Mouse (Mus musculus): Measurements from ENCODE around the gene Hpf1.
A peak's percentile ranks its signal among the peaks of the same experiment; 100 is the strongest.

Gene Hpf1

DNA sequence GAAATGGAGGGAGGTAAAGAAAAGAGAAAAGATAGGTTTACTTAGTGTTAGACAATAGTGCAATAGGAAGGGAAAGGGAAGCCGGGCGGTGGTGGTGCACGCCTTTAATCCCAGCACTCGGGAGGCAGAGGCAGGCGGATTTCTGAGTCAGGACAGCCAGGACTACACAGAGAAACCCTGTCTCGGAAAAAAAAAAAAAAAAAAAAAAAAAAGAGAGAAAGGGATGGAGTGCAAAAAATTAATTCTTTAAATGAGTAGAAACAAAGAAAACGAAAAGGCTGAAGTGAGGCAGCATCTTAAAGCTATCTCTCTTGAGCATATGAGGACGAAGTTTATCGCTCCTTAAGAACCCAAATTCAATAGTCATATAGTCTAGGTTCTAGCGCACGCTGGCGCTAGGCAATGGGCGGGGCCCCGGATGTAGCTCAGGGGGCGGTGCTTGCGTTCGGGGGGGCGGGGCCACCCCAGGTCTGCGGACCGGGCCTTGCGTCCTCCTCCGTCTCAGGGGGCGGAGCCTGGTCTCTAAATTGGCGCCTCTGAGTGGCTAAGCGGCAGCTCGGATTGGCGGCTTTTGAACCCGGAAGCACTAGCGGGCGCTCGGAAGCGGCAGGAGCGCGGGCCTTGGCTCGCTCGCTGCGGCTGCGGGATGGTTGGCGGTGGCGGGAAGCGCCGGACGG, at the start of gene Hpf1:
TSS of gene Hpf1 (plus strand) at position 576 of the 677 bp plus-strand sequence.
- peak; percentile 99 for DNase-seq (ENCODE audit: low read depth, low spot score)

DNA sequence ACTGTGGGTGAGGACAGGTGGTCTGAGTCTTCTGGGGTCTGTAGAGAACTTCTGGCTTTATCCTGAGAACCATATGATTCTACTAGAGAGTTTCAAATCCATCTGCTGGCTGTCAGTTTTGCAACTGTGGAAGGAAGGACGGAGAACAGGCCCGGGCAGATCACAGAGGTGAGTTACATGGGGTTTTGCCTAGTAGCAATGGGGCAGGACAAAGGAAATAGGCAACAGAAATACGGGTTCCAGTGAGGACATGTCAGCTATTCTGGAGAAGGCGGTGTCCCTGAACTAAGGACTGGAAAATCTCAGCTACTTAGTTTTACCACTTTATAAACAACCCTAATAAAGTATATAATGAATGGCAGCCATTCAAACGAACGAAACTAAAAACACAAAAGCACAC, 47.8 kb upstream of the Hpf1 start:
- DNase-seq (ENCODE audit: low read depth, low spot score), result no peak

DNA sequence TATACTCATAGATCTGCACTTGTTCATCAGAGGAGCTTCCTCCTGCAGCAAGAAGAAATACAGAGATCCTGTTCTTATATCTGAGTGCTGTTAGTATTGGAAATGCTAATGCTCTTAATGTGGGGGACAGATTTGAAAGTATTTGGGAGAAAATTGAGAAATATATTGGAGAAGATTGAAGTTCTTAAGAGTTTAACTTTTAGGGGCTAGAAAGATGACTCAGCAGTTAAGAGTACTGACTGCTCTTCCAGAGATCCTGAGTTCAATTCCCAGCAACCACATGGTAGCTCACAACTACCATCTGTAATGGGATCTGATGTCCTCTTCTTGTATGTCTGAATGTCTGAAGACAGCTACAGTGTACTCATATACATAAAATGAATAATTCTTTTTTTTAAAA, 32.7 kb upstream of the Hpf1 start:
- no peak for DNase-seq (ENCODE audit: low read depth, low spot score)

DNA sequence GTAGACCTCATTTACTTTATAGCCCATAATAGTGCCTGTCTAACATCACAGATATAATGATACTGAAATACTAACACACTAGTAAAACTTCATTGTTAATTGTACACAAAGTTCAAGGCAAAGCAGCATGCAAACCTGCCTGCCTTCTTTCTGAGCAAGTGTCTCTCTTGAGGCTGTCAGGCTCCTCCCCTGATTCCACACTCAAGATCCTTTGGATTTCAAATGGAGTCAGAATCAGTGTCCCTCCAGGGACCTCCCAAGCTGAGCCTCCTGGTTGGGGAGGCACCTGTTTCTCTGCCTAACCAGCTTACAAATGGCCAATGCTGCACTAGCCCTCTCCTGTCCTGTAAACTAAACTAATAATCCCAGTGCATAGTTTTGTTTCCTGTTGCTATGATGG, 32.1 kb upstream of the Hpf1 start:
- DNase-seq (ENCODE audit: low read depth, low spot score), result no peak

DNA sequence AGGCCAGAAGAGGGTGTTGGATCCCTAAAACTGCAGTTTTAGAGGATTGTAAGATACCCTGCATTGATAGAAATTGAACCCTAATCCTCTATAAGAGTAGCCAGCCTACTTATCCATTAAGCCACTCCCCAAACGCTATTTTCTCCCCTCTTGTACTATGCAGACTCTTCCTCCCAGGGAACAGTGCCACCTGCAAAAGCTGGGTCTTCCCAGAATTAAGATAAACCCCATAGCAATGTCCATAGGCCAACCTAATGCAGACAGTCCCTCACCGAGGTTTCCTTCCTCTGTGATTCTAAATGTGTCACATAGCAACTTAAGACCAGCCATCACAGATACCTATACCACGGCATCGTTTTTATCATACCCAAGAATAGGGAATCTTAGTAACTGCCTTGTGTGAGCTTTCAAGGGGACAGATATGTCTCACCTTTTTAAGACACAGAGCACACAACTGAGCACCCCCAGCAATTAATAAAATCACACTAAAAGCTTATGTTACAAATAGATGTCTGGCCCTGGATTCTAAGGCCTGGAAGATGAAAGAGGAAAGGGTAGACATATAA, 31.2 kb upstream of the Hpf1 start:
- DNase-seq (ENCODE audit: low read depth, low spot score), result no peak

DNA sequence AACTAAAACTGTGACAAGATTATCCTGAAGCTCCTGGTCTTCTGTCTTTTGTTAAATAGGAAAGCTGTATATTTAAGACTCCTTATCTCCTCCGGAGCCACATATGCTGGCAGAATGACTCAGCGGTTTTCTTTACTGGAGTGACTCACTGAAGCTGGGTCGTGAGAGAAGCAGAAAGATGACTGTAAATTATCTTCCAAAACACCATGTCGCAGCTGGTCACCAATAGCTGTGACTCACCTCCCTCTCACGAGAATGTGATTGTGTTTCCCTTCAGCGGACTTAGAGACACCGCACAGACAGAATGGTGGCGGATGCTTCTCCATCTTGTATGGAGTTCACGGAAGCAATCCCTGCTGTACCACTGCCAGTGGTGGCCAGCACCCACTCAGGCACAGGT, 30.6 kb upstream of the Hpf1 start:
- DNase-seq (ENCODE audit: low read depth, low spot score), result peak; percentile 95

DNA sequence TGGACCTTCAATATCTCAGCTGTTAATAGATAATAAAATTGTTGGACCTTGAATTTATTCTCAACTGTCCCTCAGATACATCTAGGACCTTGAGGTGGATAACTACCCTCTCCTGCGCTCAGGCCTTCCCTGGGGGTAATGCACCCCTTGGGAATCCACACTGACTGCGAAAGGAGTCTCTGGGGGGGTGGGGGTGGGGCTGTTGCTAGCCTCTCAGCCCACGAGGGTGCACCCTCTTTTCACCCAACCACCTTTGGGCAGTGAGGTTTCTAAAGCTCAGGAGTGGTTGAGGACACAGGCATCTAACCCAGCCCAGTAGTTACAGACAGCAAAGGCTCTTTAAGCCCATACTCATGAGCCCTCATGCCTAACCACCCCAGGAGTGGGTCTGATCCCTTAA, 29.5 kb upstream of the Hpf1 start:
- no peak for DNase-seq (ENCODE audit: low read depth, low spot score)

DNA sequence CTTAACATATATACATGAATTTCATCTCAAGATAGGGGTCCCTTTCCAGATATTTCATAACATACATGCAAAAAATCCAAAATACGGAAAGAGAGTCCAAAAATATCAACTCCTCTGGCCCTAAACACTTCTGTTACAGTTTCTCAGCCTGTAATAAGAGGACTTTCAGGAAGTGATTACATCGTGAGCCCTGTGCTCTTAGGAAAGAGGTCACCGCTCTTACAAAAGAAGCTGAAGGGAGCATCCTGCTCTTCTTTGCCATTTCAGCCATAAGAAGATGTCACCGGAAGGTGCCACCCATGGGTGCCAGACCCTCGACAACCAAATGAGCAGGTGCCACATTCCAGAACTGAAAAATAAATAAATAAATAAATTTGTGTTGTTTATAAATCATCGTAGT, 28.4 kb upstream of the Hpf1 start:
- no peak for DNase-seq (ENCODE audit: low read depth, low spot score)

DNA sequence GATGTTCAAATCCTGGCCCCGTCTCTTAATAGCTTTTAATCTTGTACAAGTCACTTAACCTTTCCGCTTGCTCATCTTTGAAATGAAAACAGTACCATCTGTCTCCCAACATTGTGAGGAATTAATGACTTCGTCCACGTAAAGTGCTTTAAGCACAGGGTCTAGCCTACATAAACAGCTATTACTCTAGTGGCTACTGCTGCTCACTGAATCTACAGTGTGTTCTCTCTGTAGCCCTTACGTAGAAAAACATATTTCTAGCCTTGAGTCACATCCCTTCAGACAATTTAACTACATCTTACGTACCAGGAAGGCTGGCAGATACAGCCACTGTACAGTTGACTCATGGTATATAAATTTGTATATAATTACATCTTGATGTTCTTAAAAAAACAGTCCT, 25.3 kb upstream of the Hpf1 start:
- no peak for DNase-seq (ENCODE audit: low read depth, low spot score)

DNA sequence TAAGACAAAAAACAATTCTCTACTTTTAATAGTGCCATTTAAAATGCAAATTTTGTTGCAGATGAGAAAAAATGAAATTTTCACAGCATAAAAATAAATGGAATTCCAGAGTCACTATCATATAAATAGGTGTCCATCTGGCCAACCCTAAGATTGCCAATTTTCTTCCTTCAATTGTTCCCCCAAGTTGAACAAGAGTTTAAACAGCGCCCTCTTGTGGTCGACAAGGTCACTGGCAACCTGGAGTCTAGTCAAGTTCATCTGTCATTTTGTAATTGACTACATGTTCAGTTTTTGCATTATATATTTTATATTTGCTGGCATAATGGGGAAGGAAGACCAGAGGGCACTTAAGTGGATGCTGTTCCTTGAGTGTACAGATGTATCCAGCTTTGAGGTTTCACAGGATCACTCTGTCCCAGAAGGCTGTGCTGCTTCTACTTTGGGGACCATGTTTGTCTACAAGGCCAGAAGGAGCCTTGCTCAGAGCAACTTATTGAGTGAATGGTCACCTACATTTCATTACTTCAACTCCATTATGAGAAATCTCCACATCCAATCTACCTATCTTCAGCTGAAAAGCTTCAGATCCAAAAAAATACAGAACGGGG, 24.6 kb upstream of the Hpf1 start:
- peak; percentile 70 for DNase-seq (ENCODE audit: low read depth, low spot score)

DNA sequence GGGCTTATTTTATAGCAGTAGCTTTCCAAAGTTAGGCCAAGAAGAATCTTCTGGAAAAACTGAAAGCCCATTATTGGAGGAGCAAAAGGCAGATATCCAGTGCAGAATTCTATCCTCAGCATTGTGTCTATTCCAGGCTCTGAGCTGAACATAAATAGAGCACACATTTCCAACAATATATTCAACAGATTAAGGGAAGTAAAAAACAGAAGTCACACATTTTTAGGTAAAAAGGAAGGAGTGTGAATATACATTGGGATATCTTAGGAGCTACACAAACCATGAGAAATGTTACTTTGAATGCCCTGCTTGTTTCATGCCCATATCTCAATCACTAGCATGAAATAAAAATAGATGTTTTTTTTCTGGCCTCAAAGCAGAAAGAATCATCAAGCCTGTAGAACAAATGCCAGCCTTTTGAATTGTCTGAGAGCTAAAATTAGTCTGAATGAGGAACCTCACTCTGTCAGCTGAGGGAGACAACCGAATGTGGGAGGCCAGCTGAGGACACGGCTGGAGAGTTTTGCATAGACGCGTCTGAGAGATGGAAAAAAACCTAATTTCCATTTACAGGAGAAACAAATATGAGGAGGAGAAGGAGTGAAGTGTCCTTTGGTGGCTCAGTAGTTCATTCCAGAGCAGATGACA, 22.6 kb upstream of the Hpf1 start:
- DNase-seq (ENCODE audit: low read depth, low spot score), result no peak

DNA sequence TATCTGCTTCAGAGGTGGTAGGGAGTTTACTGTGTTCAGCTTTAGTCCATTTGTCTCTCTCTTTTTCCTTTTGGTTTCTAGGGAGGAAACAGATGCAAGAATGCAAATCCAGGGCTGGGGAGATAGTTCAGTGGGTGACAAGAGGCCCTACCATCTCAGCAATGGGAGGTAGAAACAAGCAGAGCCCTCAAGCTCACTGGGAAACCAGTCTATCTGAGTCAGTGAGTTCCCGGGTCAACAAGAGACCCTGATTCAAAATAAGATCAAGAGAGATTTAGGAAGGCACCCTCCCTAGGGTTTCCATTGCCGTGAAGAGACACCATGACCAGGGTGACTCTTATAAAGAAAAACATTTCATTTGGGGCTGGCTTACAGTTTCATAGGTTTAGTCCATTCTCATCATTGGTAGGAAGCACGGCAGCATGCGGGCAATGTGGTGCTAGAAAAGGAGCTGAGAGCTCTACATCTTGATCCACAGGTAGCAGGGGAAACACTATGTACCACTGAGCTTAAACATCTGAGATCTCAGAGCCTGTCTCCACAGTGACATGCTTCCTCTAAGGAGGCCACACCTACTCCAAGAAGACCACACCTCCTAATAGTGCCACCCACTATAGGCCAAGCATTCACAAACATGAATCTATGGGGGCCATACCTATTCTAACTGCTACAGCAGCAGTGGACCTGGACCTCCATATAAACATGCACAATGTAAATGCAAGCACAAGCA, 21.8 kb upstream of the Hpf1 start:
- no peak for DNase-seq (ENCODE audit: low read depth, low spot score)

DNA sequence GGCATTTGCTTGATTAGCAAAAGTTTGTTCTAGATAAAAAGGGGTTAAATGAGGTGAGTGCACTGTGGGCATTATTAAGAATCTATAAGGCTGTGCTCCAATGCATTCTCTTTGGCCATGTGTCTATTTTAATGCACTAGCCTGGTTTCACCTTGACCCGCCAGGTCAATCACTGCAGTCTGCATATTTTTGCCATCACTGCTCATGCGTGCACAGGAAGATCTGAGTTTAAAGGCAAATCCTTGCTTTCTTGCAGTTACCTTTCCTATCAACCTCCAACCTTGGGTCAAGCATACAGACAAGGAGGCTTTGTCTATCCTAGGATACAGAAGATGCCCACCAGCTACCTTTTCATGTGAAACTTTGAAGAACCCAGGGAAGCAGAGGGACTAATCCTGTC, 20.5 kb upstream of the Hpf1 start:
- DNase-seq (ENCODE audit: low read depth, low spot score), result no peak

DNA sequence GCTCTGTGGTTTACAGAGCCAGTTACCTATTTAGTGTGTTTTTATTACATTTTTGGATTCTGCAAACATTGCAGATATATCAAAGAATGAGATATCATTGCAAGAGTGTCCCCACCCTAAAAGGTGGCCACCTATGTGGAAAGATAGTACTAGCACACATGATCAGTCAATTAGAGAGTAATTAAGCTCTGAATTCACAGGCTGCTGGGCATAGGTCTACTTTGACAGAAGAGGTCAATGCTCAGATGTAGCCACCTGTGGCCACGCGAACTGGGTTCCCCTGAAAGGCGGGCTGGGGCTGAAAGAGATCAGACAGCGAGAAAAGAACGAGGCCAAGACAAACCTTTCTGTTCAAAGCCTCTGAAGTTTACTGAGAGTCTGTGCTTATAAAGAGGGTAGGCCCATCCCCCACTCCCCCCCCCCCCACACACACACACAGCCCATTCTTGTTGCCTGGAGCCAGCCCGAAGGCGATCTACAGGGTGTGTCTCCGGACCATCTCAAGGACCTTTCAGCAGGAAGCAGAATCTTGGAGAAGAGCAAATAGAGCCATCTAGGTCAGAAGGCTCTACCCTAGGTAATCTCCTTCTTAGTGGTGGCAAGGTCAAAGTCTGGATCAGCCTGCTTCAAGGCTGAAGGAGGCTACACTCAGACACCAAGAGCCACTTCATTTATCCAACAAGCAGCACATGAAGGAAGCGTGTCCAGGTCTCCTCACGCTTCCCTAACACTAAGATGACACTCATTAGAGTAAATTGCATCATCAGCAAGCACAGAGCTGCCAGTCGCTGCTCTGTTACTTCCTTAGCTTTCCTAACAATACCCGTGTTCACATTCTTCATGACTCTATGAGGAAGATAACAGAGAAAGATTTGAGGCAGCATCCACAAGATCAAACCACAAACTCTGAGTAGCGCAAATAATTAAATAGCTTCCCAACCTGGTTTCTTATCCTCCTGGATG, 19.7 kb upstream of the Hpf1 start:
- DNase-seq (ENCODE audit: low read depth, low spot score), result no peak

DNA sequence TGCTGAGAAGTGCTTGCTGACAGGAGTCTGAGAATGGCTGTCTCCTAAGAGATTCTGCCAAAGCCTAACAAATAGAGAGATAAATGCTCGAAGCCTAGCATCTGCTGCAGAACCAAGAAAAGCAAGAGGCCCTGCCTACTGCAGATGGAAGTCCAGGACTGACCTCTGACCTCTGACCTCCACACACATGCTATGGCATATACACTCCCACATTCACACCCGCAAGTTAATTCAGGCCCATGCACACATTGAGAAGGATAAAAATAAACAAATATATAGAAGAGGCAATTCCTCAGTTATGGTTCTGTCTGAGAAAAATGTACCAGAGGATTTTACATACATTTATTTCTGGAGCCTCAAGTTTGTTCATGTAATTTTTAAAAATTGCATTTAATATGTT, 11.6 kb upstream of the Hpf1 start:
- no peak for DNase-seq (ENCODE audit: low read depth, low spot score)

DNA sequence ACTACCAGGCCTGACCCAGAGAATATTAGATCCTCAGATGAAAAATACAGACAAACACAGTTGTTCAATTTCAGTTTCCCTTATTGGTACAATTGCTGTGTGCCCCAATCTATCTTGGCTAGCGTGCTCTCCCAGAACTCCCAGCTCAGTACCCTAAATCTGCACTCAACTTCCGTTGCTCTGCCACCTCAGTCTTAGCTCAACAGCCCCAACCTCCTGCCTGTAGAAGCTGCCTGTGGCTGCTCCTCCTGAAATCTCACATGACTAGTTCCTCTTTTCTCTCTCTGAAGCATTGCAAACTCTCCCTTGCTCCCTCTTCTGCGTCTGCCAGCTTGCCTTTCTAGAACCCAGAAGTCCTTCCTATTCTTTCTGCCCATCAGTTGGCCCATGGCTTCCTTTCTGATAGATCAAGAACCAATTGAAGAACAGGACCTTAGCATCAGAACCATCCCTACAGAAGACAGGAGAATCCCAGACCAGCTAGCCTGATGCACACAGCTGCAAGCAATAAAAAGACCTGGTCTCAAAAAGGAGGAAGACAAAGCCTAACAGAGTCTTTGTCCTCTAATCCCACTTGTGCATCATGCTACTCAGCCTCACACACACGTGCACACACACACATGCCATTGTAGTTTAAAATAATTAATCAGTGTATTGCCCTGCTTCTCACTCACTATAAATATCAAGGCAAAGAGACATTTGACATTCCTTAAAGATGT, 6.6 kb upstream of the Hpf1 start:
- DNase-seq (ENCODE audit: low read depth, low spot score), result no peak

DNA sequence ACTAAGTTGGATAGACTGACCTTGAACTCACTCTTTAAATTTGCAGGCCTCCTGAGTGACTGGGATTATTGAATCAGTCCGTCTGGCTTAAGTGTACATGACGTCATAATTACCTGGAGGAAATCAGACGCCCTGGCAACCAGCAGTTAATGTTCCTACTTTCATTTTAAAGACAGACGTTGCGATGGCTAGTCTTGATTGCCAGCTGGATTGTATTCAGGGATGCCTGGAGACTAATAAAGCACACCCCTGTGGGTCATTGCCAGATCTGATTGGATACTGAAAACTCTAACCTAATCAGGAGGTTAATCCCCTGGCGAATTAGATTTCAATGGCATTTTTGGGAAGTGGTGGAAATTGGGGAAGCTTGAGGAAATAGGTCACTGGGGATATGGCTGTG, 3.5 kb upstream of the Hpf1 start:
- no peak for DNase-seq (ENCODE audit: low read depth, low spot score)

DNA sequence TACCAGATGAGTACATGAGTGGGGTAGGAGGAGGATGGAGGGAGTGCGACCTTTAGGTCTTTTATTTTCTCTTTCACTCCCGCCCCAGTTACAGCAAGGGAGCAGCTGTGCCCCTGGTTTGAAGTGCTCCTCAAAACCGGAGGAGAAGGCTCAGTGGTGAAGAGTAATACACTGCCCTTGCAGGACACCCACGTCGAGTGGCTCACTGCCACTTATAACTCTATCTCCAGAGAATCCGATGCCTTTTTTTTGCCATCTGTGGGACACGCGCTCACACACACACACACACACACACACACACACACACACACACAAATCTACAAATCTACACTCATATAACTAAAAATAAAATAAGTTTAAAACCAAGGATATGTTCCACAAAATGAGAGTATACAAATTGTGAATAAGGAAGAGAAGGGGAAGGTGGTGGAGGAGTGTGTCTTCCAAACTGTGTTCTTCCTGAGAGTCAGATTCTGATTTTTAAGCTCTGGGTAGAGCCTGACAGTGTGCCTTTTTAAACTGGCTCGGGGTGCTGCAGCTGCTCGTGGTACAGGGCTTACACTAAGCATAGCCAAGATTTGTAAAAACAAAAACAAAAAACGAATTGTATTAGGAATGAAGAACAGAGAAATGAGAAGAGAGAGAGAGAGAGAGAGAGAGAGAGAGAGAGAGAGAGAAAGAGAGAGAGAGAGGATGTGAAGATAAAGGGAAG, 931 bp upstream of the Hpf1 start:
- DNase-seq (ENCODE audit: low read depth, low spot score), result no peak

DNA sequence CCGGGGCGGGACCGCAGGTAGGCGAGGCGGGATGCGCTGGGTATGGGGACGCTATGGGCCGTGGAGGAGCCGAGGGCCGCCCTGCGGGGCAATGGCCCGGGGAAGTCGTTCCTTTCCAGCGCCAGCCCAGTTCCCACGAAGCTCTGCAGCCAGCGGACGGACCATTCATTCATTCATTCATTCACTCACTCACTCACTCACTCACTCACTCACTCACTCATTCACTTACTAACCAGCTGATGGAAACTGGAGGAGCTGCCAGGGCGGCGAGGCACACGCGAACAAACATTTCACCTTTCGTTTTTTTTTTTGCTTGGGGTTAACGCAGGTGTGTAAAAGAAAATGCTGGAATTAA, 279 bp downstream of the Hpf1 start:
- no peak for DNase-seq (ENCODE audit: low read depth, low spot score)

DNA sequence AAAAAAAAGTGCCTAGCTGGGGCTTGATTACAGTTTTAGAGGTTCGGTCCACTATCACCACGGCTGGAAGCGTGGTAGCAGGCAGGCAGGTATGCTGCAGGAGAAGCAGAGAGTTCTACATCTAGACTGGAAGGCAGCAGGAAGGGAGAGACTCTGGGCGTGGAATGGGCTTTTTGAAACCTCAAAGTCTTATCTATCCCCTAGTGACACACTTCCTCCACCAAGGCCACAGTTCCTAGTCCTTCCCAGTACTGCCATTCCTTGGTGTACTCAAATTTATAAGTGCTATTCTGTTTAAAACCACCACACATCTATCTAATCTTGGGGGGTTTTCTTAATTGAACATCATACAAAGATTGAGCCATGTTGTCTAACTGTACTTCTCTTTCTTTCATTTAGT, 1.5 kb downstream of the Hpf1 start:
- DNase-seq (ENCODE audit: low read depth, low spot score), result no peak
